Mouse (Mus musculus): ENCODE results near the gene Gm3252. TPM values are rescaled to one million over a fixed set of nuclear protein-coding genes. Genes with fewer than 3 reads are reported as not detected.
"Not testable (repeated sequence)": the region's sequence is repeated elsewhere in the genome, so short reads cannot be mapped to it uniquely, and the experiment has no call there.

Gm3252 gene
- not detected in 2 replicates for total RNA-seq (2017)

GRCm38 (mm10) chr14:4726038-4726880 lies at the start of gene Gm3252:
Gm3252 (plus strand) TSS chr14:4726775.
- ATAC-seq (replicated peaks; ENCODE audit: low read depth, poor library complexity, severe bottlenecking), result not testable (repeated sequence)

- ATAC-seq (replicated peaks; ENCODE audit: low read depth, poor library complexity, severe bottlenecking), result not testable (repeated sequence)
These were observed 17.6 kb upstream of the Gm3252 start, which contains the start of gene Gm7876 for GRCm38 (mm10) chr14:4708938-4709337. Gm7876 (plus strand) TSS chr14:4709238.

- ATAC-seq (replicated peaks; ENCODE audit: low read depth, poor library complexity, severe bottlenecking), result not testable (repeated sequence)
These were observed 49.5 kb downstream of the Gm3252 start, which contains the start of gene Gm9602 for GRCm38 (mm10) chr14:4776037-4776436. Gm9602 (plus strand) TSS chr14:4776337.

Other genes starting within 250 kb of the Gm3252 start
- not detected in 2 replicates for gene Gm3182, start 245.0 kb upstream of the Gm3252 start, total RNA-seq (2017)
- not detected in 2 replicates for gene Gm3047, start 171.4 kb upstream of the Gm3252 start, total RNA-seq (2017)
- gene Gm8159, start 94.4 kb upstream of the Gm3252 start, total RNA-seq (2017), result not detected in 2 replicates
- not detected in 2 replicates for gene Gm3239, start 62.6 kb upstream of the Gm3252 start, total RNA-seq (2017)
- not detected in 2 replicates for gene Gm7876, start 17.5 kb upstream of the Gm3252 start, total RNA-seq (2017)
- gene Gm9602, start 49.6 kb downstream of the Gm3252 start, total RNA-seq (2017), result not detected in 2 replicates
- gene Gm3269, start 111.3 kb downstream of the Gm3252 start, total RNA-seq (2017), result not detected in 2 replicates
- not detected in 2 replicates for gene Gm3264, start 128.8 kb downstream of the Gm3252 start, total RNA-seq (2017)
- not detected in 2 replicates for gene Gm3278, start 165.6 kb downstream of the Gm3252 start, total RNA-seq (2017)

All from common myeloid progenitor, adult 5-6 weeks (primary cell).